Mouse (Mus musculus) erythroblast, embryonic 14.5 days (primary cell): ENCODE results near the gene Vmn1r44.

Experiments used
- GATA1 ChIP-seq: IDR thresholded peaks from 2 replicates; pipeline ENCODE4 v1.6.1; 2012; ENCODE audit warnings: low read length, inconsistent platforms, mixed read lengths
- TAL1 ChIP-seq: IDR thresholded peaks from 3 replicates; pipeline ENCODE4 v1.6.1; 2012; ENCODE audit warnings: low read length, inconsistent platforms, mixed read lengths

GRCm38 (mm10) chr6:89867976-89868375 lies 15.5 kb upstream of the Vmn1r44 start:
- TF ChIP-seq GATA1 = no peak
- no peak for TF ChIP-seq TAL1
